Comparison of ENCODE assay signal across 8 mouse cellular contexts in the genomic region with DNA sequence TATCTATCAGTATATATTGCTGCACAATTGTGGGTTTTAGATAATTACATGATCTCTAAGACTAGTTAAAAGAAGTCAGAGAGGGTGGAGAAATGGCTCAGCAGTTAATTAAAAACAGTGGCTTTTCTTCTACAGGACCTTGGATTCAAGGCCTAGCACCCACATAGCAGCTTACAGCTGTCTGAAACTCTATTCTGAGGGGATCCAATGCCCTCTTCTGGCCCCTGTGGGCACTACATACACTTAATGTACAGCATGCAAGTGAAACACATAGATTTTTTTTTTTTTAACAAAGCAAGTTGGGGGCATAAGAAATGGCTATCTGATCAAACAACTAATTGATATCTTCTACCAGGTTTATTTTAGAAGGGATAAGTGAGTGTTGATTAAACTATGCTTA. TPM values are rescaled to one million over a fixed set of nuclear protein-coding genes. Genes with fewer than 3 reads are reported as not detected.
DNase-seq lines count a peak whose midpoint lies in the region; ATAC-seq lines count a peak whose summit lies in the region.

No protein-coding gene starts in this region.

- H3K4me2 ChIP-seq in hindbrain, embryonic 14.5 days (replicated peaks): no peak overlapping the region
- H3K4me2 ChIP-seq in hindbrain, embryonic 16.5 days (ENCODE audit: low read length): no peak overlapping the region
- H3K4me2 ChIP-seq in embryonic facial prominence, embryonic 11.5 days (ENCODE audit: low read depth, low read length): no peak overlapping the region
- H3K4me2 ChIP-seq in liver, embryonic 13.5 days: no peak overlapping the region

- no peaks in the 10 kb centered on the region for H3K27me3 ChIP-seq in hindbrain, embryonic 14.5 days (ENCODE audit: control insufficient read depth, insufficient read depth, low read length)
- H3K27me3 ChIP-seq in hindbrain, embryonic 16.5 days (replicated peaks; ENCODE audit: control insufficient read depth, insufficient read depth, low read length): no peaks in the 10 kb centered on the region
- no peaks in the 10 kb centered on the region for H3K27me3 ChIP-seq in embryonic facial prominence, embryonic 11.5 days (ENCODE audit: control insufficient read depth, insufficient read depth, low read length)
- H3K27me3 ChIP-seq in liver, embryonic 13.5 days: no peaks in the 10 kb centered on the region

- no peak overlapping the region for H3K27ac ChIP-seq in hindbrain, embryonic 14.5 days
- no peak overlapping the region for H3K27ac ChIP-seq in hindbrain, embryonic 16.5 days (ENCODE audit: low read depth, low read length)
- no peak overlapping the region for H3K27ac ChIP-seq in embryonic facial prominence, embryonic 11.5 days (replicated peaks; ENCODE audit: low read depth, low read length)
- no peak overlapping the region for H3K27ac ChIP-seq in liver, embryonic 13.5 days

- H3K4me3 ChIP-seq in hindbrain, embryonic 14.5 days (replicated peaks; ENCODE audit: low read length): no peak overlapping the region
- H3K4me3 ChIP-seq in hindbrain, embryonic 16.5 days (ENCODE audit: low read length): no peak overlapping the region
- no peak overlapping the region for H3K4me3 ChIP-seq in embryonic facial prominence, embryonic 11.5 days (ENCODE audit: low read depth, low read length)
- H3K4me3 ChIP-seq in liver, embryonic 13.5 days (replicated peaks): no peak overlapping the region

- H3K9ac ChIP-seq in hindbrain, embryonic 14.5 days: no peak overlapping the region
- H3K9ac ChIP-seq in hindbrain, embryonic 16.5 days (ENCODE audit: low read depth, low read length): no peak overlapping the region
- H3K9ac ChIP-seq in embryonic facial prominence, embryonic 11.5 days (replicated peaks; ENCODE audit: low read length): no peak overlapping the region
- H3K9ac ChIP-seq in liver, embryonic 13.5 days: no peak overlapping the region

- peaks cover 9% of the 10 kb centered on the region; the same call in 1 of the 2 replicates for H3K4me1 ChIP-seq in hindbrain, embryonic 14.5 days (replicated peaks; ENCODE audit: control insufficient read depth, insufficient read depth, low read length)
- H3K4me1 ChIP-seq in hindbrain, embryonic 16.5 days (ENCODE audit: control insufficient read depth, insufficient read depth, low read depth, low read length): peaks cover 2% of the 10 kb centered on the region
- no peaks in the 10 kb centered on the region for H3K4me1 ChIP-seq in embryonic facial prominence, embryonic 11.5 days (ENCODE audit: control insufficient read depth, insufficient read depth, low read length)
- peaks cover 19% of the 10 kb centered on the region for H3K4me1 ChIP-seq in liver, embryonic 13.5 days (replicated peaks)

- peaks cover 9% of the 10 kb centered on the region; the same call in 1 of the 2 replicates for H3K36me3 ChIP-seq in hindbrain, embryonic 14.5 days (replicated peaks; ENCODE audit: control insufficient read depth, insufficient read depth)
- no peaks in the 10 kb centered on the region for H3K36me3 ChIP-seq in hindbrain, embryonic 16.5 days (ENCODE audit: control insufficient read depth, insufficient read depth, low read length)
- H3K36me3 ChIP-seq in embryonic facial prominence, embryonic 11.5 days (replicated peaks; ENCODE audit: control insufficient read depth, insufficient read depth, low read depth, low read length): no peaks in the 10 kb centered on the region
- H3K36me3 ChIP-seq in liver, embryonic 13.5 days: peaks cover 19% of the 10 kb centered on the region

- no peaks in the 10 kb centered on the region for H3K9me3 ChIP-seq in hindbrain, embryonic 14.5 days (ENCODE audit: control insufficient read depth, low read length)
- no peaks in the 10 kb centered on the region for H3K9me3 ChIP-seq in hindbrain, embryonic 16.5 days (ENCODE audit: control insufficient read depth, low read length)
- H3K9me3 ChIP-seq in embryonic facial prominence, embryonic 11.5 days (replicated peaks; ENCODE audit: control insufficient read depth, low read length): no peaks in the 10 kb centered on the region
- no peaks in the 10 kb centered on the region for H3K9me3 ChIP-seq in liver, embryonic 13.5 days (replicated peaks)

- DNase-seq in hindbrain, embryonic 14.5 days (ENCODE audit: low spot score): peak; percentile 45
- DNase-seq in CD4-positive, CD25-positive, alpha-beta regulatory T cell, adult 2 months (ENCODE audit: low read depth, low spot score): peak; percentile 78
- DNase-seq in adrenal gland, adult (ENCODE audit: inconsistent age in 2 of 2, low spot score in 1 of 2): peak; percentile 74 to 91
- DNase-seq in embryonic facial prominence, embryonic 11.5 days (ENCODE audit: low spot score): peak; percentile 57
- peak; percentile 48 for DNase-seq in liver, embryonic 13.5 days
- peak; percentile 57 for DNase-seq in ovary, postnatal 36 days (ENCODE audit: low spot score)
- no peak for DNase-seq in left cerebral cortex, adult 11 months (ENCODE audit: low spot score)

- ATAC-seq in hindbrain, embryonic 14.5 days (ENCODE audit: low FRiP score): no peak
- no peak for ATAC-seq in hindbrain, embryonic 16.5 days
- no peak for ATAC-seq in embryonic facial prominence, embryonic 11.5 days (replicated peaks; ENCODE audit: insufficient number of reproducible peaks, low FRiP score, low TSS enrichment, low read depth)
- peak; percentile 68 for ATAC-seq in liver, embryonic 13.5 days (ENCODE audit: low read depth)

RNA-seq across cellular contexts. Expression of a gene that starts 26.6 kb away (rescaled TPM):
- polyA plus RNA-seq in hindbrain, embryonic 14.5 days (2014; fragmentation: Nextera tagmentation; extraction: Ambion mirVana): 53.3 and 58.7 TPM in 2 replicates
- 45.4 and 48.3 TPM in 2 replicates for polyA plus RNA-seq in hindbrain, embryonic 16.5 days (2015; fragmentation: Nextera tagmentation; extraction: Ambion mirVana)
- 76.3 and 83.8 TPM in 2 replicates for polyA plus RNA-seq in embryonic facial prominence, embryonic 11.5 days (2014; fragmentation: Nextera tagmentation; extraction: Ambion mirVana)
- 19.8 and 21.3 TPM in 2 replicates for polyA plus RNA-seq in liver, embryonic 13.5 days (2015; fragmentation: Nextera tagmentation; extraction: Ambion mirVana)

RNA-seq across cellular contexts. Expression of a gene that starts 57.7 kb away (rescaled TPM):
- 45.5 and 49.1 TPM in 2 replicates for polyA plus RNA-seq in hindbrain, embryonic 14.5 days (2014; fragmentation: Nextera tagmentation; extraction: Ambion mirVana)
- polyA plus RNA-seq in hindbrain, embryonic 16.5 days (2015; fragmentation: Nextera tagmentation; extraction: Ambion mirVana): 48.7 and 52.0 TPM in 2 replicates
- polyA plus RNA-seq in embryonic facial prominence, embryonic 11.5 days (2014; fragmentation: Nextera tagmentation; extraction: Ambion mirVana): 51.6 and 52.4 TPM in 2 replicates
- polyA plus RNA-seq in liver, embryonic 13.5 days (2015; fragmentation: Nextera tagmentation; extraction: Ambion mirVana): 43.8 and 49.0 TPM in 2 replicates
